Mouse (Mus musculus) urinary bladder, adult 2 months (tissue): ENCODE measurements around the gene Slc27a5. TPM values are rescaled to one million over a fixed set of nuclear protein-coding genes. Genes with fewer than 3 reads are reported as not detected.

Experiments
- DNase-seq: peaks from one replicate; pipeline ENCODE4 v3.0.0; 2022; ENCODE audit warnings: low spot score
- polyA plus RNA-seq: library from polyadenylated mRNA; depleted of rRNA; stranded (reverse); fragments of >200 nt; gene quantifications from 2 replicates; pipeline ENCODE4 v1.2.3, GENCODE M21; 2012

Slc27a5 gene
- polyA plus RNA-seq, 1 experiment = 0.55 TPM

DNA sequence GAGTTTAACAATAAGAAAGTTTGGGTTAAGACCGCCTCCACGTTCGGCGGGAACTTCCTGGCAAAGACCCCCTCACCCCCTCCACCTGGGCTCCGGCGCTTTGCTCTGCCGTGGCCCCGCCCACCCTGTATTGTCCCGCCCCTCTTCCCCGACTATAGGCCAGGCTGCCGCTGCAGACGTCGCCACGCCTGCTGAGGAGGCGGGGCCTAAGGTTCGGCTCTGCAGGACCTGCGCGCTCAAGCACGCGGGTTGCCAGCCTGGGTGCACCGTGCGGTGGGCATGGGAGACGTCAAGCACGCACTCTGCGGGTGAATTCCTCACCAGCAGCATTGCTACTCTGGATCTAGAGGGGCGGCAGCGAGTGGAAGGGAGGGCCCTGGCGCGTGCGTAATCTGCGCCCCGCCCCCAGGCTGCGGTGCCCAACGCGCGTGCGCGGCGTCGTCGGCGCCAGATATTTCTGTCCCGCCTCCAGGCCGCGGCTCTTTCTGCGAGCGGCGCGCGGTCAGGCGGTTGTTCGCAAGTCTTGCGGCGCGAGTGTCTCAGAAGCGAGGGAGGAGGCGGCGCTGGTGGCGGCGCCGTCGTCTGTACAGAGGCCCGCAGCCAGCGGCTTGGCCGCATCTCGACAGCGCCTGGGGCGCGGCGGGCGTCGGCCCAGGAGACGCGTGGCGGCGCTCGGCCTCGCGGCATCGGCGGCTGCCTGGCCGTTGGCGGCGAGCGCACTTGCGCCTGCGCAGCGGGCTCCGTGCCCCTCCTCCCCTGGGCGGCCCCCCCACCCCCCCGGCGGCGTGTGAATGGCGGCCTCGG lies 26.1 kb upstream of the Slc27a5 start:
- DNase-seq = peak; percentile 99

DNA sequence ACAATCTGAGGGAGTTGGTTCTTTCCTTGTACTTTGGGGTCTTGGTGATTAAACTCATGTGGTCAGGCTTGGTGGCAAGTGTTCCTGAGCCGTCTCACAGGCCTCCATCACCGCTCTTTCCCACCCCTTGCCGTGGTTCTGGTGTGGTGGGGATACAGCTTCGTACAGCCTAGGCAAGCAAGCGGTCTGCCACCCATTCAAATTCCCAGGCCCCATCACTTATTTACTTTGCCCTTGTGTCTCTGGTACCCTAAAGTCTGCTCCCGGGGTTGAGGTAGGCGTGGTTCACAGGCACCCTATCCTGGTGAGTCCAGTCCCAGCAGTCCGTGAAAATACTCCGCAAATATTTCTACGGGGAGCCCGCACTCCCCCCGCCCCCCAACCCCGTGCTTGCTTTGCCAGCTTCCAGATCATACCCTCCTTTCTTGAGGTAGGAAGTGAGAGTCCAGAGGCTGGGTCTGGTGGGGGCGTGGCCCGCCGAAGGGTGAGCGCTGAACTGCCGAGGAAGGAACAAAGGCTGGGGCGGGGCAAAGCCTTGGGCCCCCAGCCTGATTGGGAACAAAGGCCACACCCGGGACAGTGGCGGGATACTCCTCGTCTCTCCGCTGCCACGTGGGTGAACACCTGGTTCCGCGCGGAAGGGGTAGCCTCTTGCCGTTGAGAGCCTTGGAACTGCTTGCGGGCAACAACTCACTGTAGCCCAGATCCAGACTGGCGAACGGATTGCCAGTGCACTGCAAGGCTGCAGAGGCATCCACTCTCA lies 25.0 kb upstream of the Slc27a5 start:
- DNase-seq = peak; percentile 59

- no peak for DNase-seq
Observed at GRCm38 (mm10) chr7:13015217-13015616, 17.2 kb upstream of the Slc27a5 start.

DNA sequence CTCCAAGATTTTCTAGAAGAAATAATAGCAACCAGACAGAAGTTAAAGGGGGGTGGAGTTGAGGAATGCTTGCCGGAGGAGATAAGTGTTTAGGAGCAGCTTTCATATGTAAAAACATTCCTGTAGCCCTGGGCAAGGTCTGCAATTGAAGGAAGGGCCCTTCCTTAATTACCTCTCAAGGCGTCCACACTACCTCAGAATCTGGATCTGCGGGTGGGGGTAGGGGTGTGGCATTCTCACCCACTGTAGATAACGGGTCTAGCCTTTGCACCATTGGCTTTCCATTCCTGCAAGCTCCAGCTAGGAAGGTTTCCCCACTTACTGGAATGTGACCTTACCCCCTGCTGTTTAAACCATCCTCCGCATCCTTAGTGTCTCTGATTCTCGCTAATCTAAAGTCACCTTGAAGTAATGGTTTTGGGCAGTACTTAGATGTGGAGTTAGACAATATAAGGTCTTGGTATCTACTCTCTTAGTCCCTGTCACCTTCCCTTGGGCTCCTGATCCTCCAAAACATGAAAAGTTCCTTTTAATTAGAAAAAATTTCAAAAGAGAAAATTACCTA lies 16.4 kb upstream of the Slc27a5 start:
- DNase-seq = no peak

DNA sequence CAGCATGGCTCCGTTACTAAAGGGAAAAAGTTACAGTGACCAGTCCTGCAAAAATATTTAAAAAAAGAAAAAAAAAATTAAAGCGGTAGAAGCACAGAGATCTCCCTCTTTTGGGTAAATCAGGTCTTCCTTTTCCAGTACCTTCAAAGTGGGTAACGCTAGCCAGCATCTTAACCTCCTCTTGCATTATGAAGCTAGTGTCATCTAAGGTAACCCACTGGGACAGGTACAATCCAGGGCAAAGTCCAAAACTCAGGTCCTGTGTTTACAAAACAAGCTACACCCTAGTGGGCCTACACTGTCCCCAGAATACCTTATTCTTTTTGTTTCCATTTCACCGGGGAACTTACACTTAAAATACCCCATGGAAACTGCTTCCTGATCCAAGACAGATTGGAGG lies 15.7 kb upstream of the Slc27a5 start:
- no peak for DNase-seq

- DNase-seq = no peak
Observed at GRCm38 (mm10) chr7:13010005-13010908, 12.3 kb upstream of the Slc27a5 start, which contains the start of gene Zbtb45. Zbtb45 (minus strand) TSS chr7:13010034.

DNA sequence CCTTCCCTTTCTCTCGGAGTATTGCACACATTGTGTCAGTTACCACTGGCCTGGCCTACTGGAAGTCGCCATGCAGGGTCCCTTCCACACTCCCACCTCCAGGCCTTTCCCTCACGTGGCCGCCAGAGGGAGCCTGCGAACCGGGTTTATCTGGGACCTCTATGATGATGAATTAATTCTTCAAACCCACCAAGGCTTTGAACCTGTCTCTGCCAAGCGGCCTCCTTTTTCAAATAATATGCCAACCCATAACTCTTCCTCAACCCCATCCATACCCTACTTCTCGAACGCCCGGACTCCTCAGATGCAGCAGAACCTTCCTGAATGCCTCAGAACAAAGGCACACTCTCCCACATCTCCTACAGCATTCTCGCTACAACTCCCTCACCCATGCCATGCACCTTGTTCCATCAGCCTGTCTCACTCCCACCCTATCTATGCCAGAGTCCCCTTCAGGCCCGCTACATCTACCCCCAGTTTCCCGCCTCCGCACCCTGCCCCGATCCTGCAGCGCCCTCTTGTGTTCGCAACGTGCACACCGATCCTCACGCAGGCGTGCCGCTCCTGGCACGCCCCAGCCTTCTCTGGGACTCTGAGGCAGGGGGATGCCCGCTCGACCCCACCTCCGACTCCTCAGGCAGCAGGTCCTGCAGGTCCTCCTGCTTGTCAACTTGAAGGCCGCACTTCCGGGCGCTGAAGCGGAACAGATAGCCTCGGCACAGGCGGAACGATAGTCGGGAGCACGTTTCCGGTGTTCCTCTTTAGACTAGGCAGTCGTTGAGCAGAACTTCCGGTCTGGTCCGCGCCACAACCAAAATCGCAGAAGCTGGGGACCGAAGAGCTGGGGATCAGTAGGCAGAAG lies 11.4 kb upstream of the Slc27a5 start:
- peak; percentile 90 for DNase-seq

DNA sequence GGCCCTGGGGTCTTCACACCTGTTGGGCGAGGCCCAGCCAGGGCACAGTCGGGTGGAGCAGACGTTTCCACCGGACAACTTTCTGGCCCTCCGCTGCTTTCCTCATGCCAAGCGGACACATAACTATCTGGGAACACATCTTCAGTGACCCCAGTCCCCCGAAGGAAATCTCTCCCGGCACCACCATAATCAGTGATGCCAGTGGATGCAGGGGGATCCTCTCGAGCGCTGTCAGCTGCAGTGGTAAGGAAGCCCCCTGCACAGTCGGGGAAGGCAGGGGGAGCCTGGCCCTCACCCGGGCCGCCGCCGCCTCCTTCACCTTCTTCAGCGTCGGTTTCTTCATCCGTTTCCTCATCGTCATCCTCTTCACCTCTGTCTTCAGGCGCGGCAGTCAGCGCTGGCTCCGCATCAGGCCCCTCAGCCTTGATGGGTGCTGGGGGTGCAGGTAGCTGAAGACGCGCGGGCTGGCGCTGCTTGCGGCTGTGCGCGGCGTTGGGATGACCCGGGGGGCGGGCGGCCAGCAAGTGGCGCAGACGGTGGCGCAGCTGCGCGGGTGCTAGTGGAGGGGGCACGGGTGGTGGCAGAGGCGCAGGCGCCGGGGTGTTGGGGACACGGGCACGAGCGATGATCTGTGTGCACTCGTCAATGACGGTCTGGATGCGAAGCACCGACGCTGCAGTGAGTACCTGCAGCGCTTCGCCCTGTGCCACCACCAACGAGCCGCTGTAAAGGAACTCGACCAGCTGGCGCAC lies 9.5 kb upstream of the Slc27a5 start:
- no peak for DNase-seq

- DNase-seq = no peak
Observed at GRCm38 (mm10) chr7:13006531-13006930, 8.5 kb upstream of the Slc27a5 start.

- no peak for DNase-seq
Observed at GRCm38 (mm10) chr7:13006011-13006410, 8.0 kb upstream of the Slc27a5 start.

DNA sequence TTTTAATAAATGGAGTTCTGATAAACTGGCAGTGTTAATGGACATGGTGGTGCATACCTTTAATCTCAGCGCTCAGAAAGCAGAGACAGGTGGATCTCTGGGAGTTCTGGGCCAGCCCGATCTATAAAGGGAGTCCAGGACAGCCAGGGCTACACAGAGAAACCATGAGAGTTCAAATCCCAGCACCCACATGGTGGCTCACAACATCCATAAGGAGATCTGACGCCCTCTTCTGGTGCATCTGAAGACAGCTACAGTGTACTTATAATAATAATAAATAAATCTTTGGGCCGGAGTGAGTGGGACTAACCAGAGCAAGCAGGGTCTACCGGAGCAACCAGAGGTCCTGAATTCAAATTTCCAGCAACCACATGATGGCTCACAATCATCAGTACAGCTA lies 5.4 kb upstream of the Slc27a5 start:
- DNase-seq = no peak

DNA sequence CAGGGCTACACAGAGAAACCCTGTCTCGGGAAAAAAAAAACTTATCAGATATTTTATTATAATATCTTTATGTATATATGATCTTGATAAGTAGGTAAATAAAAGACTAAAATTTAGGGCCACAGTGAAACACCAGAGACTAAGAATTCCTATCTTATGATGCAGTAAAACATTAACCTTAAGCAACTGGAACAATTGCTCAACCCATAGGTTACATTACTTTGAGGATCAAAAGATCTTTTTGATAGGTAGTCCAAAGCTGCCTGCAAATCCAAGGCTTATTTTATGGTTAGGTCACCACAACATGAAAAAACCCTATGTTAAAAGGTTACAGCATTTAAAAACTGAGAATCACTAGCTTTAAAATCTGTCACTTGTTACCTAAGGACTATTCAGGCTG lies 3.6 kb upstream of the Slc27a5 start:
- DNase-seq = no peak

GRCm38 (mm10) chr7:12998851-12999250 lies 859 bp upstream of the Slc27a5 start, which contains the start of gene Trim28:
Trim28 (plus strand) TSS chr7:12999114.
- DNase-seq = no peak

DNA sequence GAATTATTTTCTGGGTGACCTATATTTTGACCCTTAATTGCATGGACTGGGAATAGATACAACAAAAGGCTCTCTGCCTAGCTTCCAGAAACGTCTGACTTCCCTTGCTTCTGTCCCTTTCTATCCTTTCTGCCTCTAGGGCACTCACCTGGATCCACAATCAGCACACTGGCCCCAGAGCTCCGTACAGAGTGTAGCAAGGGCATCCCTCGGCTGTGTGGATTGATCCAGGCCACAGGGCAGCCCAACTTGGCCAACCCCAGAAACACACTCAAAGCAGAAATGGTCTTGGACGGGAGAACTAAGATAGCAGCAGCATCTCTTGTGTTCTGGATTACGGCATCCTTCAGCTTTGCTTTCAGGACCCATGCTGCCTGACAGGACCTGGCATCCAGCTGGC lies 762 bp downstream of the Slc27a5 start:
- no peak for DNase-seq

DNA sequence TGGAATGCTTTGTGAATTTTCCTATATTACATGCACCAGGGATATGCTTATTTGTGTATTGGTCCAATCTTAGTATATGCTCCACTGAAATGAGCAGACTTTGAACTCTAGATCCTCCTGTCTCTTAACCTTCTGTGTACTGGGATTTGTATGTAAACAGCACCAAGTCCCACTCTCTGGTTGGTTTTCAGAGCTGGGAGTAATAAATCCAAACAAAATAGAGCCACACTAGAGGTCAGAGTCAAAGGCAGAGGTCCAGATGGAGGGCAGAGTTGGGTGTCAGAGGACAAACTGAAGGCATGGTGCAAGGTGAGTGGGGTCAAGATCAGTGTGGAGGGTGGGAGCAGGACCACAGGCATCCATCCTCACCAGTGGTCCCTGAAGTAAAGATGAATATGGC lies 2.1 kb downstream of the Slc27a5 start:
- no peak for DNase-seq

- no peak for DNase-seq
Observed at GRCm38 (mm10) chr7:12993148-12993547, 4.8 kb downstream of the Slc27a5 start.

- no peak for DNase-seq
Observed at GRCm38 (mm10) chr7:12992222-12992621, 5.8 kb downstream of the Slc27a5 start.

DNA sequence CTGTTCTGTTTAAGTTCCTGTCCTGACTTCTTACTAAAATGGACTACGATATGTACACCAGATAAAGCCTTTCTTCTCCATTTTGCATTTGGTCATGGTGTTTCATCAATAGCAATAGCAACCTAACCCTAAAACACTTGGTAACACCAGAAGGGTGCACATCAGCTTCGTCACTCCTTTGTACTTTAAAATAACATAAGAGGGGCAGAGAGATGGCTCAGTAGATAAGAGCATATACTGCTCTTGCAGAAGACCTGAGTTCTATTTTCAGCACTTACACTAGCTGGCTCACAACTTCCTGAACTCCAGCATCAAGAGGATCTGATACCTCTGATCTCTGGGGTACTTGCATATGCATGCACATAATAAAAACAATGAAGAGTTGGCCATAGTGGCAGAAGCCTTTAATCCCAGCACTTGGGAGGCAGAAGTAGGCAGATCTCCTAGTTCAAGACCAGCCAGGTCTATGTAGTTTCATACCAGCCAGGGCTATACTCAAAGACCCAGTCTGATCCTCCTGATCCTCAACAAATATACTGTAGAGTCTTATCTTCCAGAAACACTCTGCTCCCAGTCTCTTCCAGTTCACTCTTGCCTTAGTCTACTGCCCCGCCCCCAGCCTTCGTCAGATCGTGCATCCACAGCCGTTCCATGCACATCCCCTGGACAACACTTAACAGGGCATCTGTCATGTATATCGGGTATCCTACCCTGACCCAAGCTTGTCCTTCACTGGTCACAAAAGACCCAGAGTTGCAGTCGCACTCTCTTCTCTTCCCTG lies 10.4 kb downstream of the Slc27a5 start:
- no peak for DNase-seq

- DNase-seq = no peak
Observed at GRCm38 (mm10) chr7:12986906-12987305, 11.1 kb downstream of the Slc27a5 start.
